Mouse (Mus musculus) MEL (cell line): ENCODE results near the gene Npcd. TPM values are rescaled to one million over a fixed set of nuclear protein-coding genes. Genes with fewer than 3 reads are reported as not detected.

Experiments used
- DNase-seq: peaks from one replicate; pipeline ENCODE4 v3.0.0; 2011; ENCODE audit warnings: low read depth, low spot score
- H3K27ac ChIP-seq: 2 replicates; pipeline ENCODE4 v1.5.1; 2012; ENCODE audit warnings: low read depth, mild to moderate bottlenecking, control low read depth, low read length, moderate library complexity; ENCODE audit not compliant: control insufficient read depth
- H3K27me3 ChIP-seq, 2 experiments: fragments of 150-350 bp in 1 of 2; sonication (generic) in 1 of 2; 2 replicates each; pipeline ENCODE4 v1.6.1; 2012; ENCODE audit warnings: low read length in 2 of 2, mild to moderate bottlenecking in 2 of 2, improper control_type of control experiment in 1 of 2, moderate library complexity in 1 of 2; ENCODE audit not compliant: insufficient read depth in 2 of 2, control insufficient read depth in 1 of 2
- H3K36me3 ChIP-seq, 2 experiments: 2 replicates each; pipeline ENCODE4 v1.6.1; 2012 to 2014; ENCODE audit warnings: low read length in 2 of 2, improper control_type of control experiment in 1 of 2, inconsistent platforms in 1 of 2, mild to moderate bottlenecking in 1 of 2; ENCODE audit not compliant: insufficient read depth in 2 of 2, control insufficient read depth in 1 of 2
- H3K4me1 ChIP-seq, 2 experiments: fragments of 150-350 bp in 1 of 2; sonication (generic) in 1 of 2; 2 replicates each; pipeline ENCODE4 v1.6.1; 2012; ENCODE audit warnings: low read length in 2 of 2, improper control_type of control experiment in 1 of 2, mild to moderate bottlenecking in 1 of 2; ENCODE audit not compliant: insufficient read depth in 2 of 2, control insufficient read depth in 1 of 2
- H3K4me3 ChIP-seq, 2 experiments: fragments of 150-350 bp in 1 of 2; sonication (generic) in 1 of 2; 2 replicates each; pipeline ENCODE4 v1.5.1; 2012; ENCODE audit warnings: low read depth in 2 of 2, low read length in 2 of 2, mild to moderate bottlenecking in 2 of 2, moderate library complexity in 2 of 2, control low read depth in 1 of 2, improper control_type of control experiment in 1 of 2; ENCODE audit not compliant: control insufficient read depth in 1 of 2, insufficient read depth in 1 of 2
- H3K79me2 ChIP-seq: 2 replicates; pipeline ENCODE4 v1.6.1; 2012; ENCODE audit warnings: mild to moderate bottlenecking, low read length, moderate library complexity; ENCODE audit not compliant: control insufficient read depth, poor library complexity, insufficient read depth
- H3K9ac ChIP-seq: 2 replicates; pipeline ENCODE4 v1.6.1; 2012; ENCODE audit warnings: low read depth, mild to moderate bottlenecking, control low read depth, low read length, moderate library complexity; ENCODE audit not compliant: control insufficient read depth, poor library complexity, severe bottlenecking
- H3K9me3 ChIP-seq: fragments of 150-350 bp; sonication (generic); replicated peaks from 2 replicates; pipeline ENCODE4 v1.6.1; 2012; ENCODE audit warnings: mild to moderate bottlenecking, low read length, improper control_type of control experiment, moderate library complexity; ENCODE audit not compliant: insufficient read depth
- BHLHE40 ChIP-seq: IDR thresholded peaks from 2 replicates; pipeline ENCODE4 v1.6.1; 2012; ENCODE audit warnings: low read depth, mild to moderate bottlenecking, inconsistent platforms, low read length, improper control_type of control experiment, borderline replicate concordance
- CTCF ChIP-seq, 3 experiments: IDR thresholded peaks in 2 of 3; conservative IDR thresholded peaks in 1 of 3; 2 replicates each; pipeline ENCODE4 v1.5.1; 2011 to 2012; ENCODE audit warnings: low read length in 3 of 3, low read depth in 2 of 3, mild to moderate bottlenecking in 2 of 3, improper control_type of control experiment in 1 of 3, inconsistent platforms in 1 of 3, mixed read lengths in 1 of 3, moderate library complexity in 1 of 3; ENCODE audit not compliant: control insufficient read depth in 1 of 3, insufficient read depth in 1 of 3, poor library complexity in 1 of 3, severe bottlenecking in 1 of 3
- E2F4 ChIP-seq: IDR thresholded peaks from 2 replicates; pipeline ENCODE4 v1.6.1; 2011; ENCODE audit warnings: low read depth, low read length, improper control_type of control experiment, borderline replicate concordance
- ETS1 ChIP-seq: IDR thresholded peaks from 2 replicates; pipeline ENCODE4 v1.6.1; 2012; ENCODE audit warnings: low read depth, mild to moderate bottlenecking, inconsistent platforms, low read length, improper control_type of control experiment, moderate library complexity
- GABPA ChIP-seq: IDR thresholded peaks from 2 replicates; pipeline ENCODE4 v1.6.1; 2012; ENCODE audit warnings: low read depth, mild to moderate bottlenecking, inconsistent platforms, low read length, improper control_type of control experiment, moderate library complexity
- GATA1 ChIP-seq: IDR thresholded peaks from 2 replicates; pipeline ENCODE4 v1.6.1; 2011; ENCODE audit warnings: low read depth, low read length, improper control_type of control experiment
- HCFC1 ChIP-seq: IDR thresholded peaks from 2 replicates; pipeline ENCODE4 v1.6.1; 2012; ENCODE audit warnings: low read depth, mild to moderate bottlenecking, inconsistent platforms, low read length, improper control_type of control experiment, moderate library complexity
- MAFK ChIP-seq: IDR thresholded peaks from 2 replicates; pipeline ENCODE4 v1.6.1; 2011; ENCODE audit warnings: low read depth, mild to moderate bottlenecking, low read length, improper control_type of control experiment, borderline replicate concordance
- MYC ChIP-seq: IDR thresholded peaks from 2 replicates; pipeline ENCODE4 v1.6.1; 2011; ENCODE audit warnings: low read depth, mild to moderate bottlenecking, low read length, improper control_type of control experiment, moderate library complexity
- POLR2AphosphoS2 ChIP-seq: IDR thresholded peaks from 2 replicates; pipeline ENCODE4 v1.6.1; 2011; ENCODE audit warnings: low read length, improper control_type of control experiment
- RCOR1 ChIP-seq: IDR thresholded peaks from 2 replicates; pipeline ENCODE4 v1.6.1; 2012; ENCODE audit warnings: low read depth, mild to moderate bottlenecking, inconsistent platforms, low read length, improper control_type of control experiment
- SMC3 ChIP-seq: IDR thresholded peaks from 2 replicates; pipeline ENCODE4 v1.6.1; 2011; ENCODE audit warnings: low read depth, low read length, improper control_type of control experiment
- TAL1 ChIP-seq: IDR thresholded peaks from 2 replicates; pipeline ENCODE4 v1.6.1; 2012; ENCODE audit warnings: mild to moderate bottlenecking, inconsistent platforms, low read length, moderate library complexity, mixed read lengths
- TBP ChIP-seq: IDR thresholded peaks from 2 replicates; pipeline ENCODE4 v1.8.0; 2011; ENCODE audit warnings: low read depth, low read length, improper control_type of control experiment
- UBTF ChIP-seq: IDR thresholded peaks from 2 replicates; pipeline ENCODE4 v1.6.1; 2012; ENCODE audit warnings: low read depth, mild to moderate bottlenecking, inconsistent platforms, low read length, improper control_type of control experiment, moderate library complexity, borderline replicate concordance; ENCODE audit not compliant: insufficient read depth
- USF2 ChIP-seq, 2 experiments: IDR thresholded peaks; 2 replicates each; pipeline ENCODE4 v1.6.1; 2011 to 2012; ENCODE audit warnings: improper control_type of control experiment in 2 of 2, low read length in 2 of 2, borderline replicate concordance in 1 of 2, inconsistent platforms in 1 of 2, low read depth in 1 of 2, mild to moderate bottlenecking in 1 of 2; ENCODE audit not compliant: insufficient read depth in 1 of 2
- ZC3H11A ChIP-seq: IDR thresholded peaks from 2 replicates; pipeline ENCODE4 v1.6.1; 2012; ENCODE audit warnings: low read depth, mild to moderate bottlenecking, inconsistent platforms, low read length, improper control_type of control experiment
- polyA plus RNA-seq, 2 experiments: library from polyadenylated mRNA; stranded (reverse) in 1 of 2; unstranded in 1 of 2; fragments of >175 nt in 1 of 2; fragments of >200 nt in 1 of 2; gene quantifications; 2 replicates each; pipeline versions ENCODE4 v1.2.1 to v1.2.4; 2012; ENCODE audit warnings: low replicate concordance in 2 of 2, low read depth in 1 of 2; ENCODE audit not compliant: insufficient read length in 2 of 2, insufficient read depth in 1 of 2, missing spikeins in 1 of 2
- total RNA-seq: library from RNA; depleted of rRNA; stranded (reverse); fragments of 300-350 nt; gene quantifications from 2 replicates; pipeline ENCODE4 v1.2.3, GENCODE M21; 2012

Npcd gene
- total and polyA plus RNA-seq, 3 experiments: not detected

DNA sequence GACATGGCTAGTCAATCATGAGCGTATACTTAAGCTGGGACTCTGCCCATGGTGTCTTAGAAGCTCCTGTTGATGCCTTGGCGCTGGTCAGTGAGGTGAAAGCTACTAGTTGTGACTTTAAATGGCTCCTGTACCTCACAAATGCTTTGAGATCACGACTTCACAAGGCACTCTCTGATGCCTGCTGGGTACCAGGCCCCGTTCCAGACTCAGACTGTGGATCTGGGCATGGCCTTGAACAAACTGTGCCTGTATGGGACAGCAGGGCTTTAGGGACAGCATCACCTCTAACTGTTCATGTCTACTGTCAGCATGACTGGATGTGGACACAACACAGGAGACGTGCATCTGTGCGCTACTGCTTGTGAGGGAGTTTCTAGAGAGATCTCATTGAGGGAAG, 43.1 kb downstream of the Npcd start:
- no peak overlapping the region for H3K9ac ChIP-seq
- no peak overlapping the region for H3K27ac ChIP-seq
- no peaks in the 10 kb centered on the region for H3K4me1 ChIP-seq
- no peak overlapping the region for H3K4me3 ChIP-seq
- peaks cover 0 to 13% of the 10 kb centered on the region in 2 experiments; a peak in 3 of 4 replicates for H3K27me3 ChIP-seq
- H3K79me2 ChIP-seq: no peaks in the 10 kb centered on the region
- no peaks in the 10 kb centered on the region for H3K9me3 ChIP-seq
- no peak for TF ChIP-seq MYC
- TF ChIP-seq USF2 (IDR thresholded peaks at IDR 0.05; ENCODE audit: borderline replicate concordance in 1 of 2, insufficient read depth in 1 of 2, low read depth in 1 of 2, low read length in 2 of 2): no peak
- no peaks in the 10 kb centered on the region for H3K36me3 ChIP-seq
- DNase-seq: no peak

DNA sequence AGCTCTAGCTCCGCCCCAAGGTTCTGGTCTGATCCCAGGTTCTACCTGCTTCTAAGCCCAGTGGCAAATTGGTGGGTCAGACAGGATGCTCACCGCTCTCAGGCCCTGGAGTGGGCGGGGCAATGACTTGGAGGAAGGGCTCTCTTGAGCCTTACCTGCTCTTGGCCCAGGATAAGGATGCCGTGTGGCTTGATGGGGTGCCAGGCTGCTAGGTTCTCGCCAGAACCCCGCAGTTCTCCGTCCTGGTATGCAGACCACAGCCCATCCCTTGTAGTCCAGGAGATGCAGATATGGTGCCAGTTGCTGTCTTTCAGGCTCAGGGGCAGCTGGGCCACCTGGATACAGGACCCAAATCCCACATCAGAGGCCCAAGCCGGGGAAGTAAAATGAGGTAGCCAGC, 43.9 kb downstream of the Npcd start:
- no peaks in the 10 kb centered on the region for H3K79me2 ChIP-seq
- peaks cover 0 to 15% of the 10 kb centered on the region in 2 experiments; a peak in 3 of 4 replicates for H3K27me3 ChIP-seq
- no peaks in the 10 kb centered on the region for H3K36me3 ChIP-seq
- no peaks in the 10 kb centered on the region for H3K9me3 ChIP-seq
- no peak overlapping the region for H3K4me3 ChIP-seq
- H3K9ac ChIP-seq: no peak overlapping the region
- H3K4me1 ChIP-seq: no peaks in the 10 kb centered on the region
- TF ChIP-seq POLR2AphosphoS2: no peak
- TF ChIP-seq, all 39 proteins: peak for 0
- no peak for DNase-seq
- H3K27ac ChIP-seq: no peak overlapping the region

DNA sequence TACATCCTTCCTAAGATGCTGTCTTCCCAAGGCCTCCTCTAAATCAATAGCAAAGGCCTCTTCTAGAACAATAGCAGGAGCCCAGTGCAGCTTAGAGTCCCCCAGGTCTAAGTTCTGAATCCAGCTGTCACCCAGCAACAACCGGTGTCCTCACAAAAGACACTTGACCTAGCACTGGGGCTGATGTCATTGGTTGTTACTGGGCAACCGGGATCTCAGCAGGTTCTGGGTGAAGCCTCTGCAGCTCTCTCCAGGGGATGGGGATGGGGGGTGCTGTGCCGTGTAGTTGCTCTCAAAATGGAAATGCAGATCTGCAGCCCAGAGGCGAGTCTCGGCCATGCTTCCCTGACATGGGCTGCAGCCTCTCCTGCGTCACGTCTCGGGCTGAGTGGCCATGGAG, 46.2 kb downstream of the Npcd start:
- Histone ChIP-seq H3K4me3 (no peak overlapping the region), H3K79me2 (no peaks in the 10 kb centered on the region), H3K4me1 (no peaks in the 10 kb centered on the region), H3K36me3 (no peaks in the 10 kb centered on the region), H3K27me3 (peaks cover 0 to 17% of the 10 kb centered on the region in 2 experiments; a peak in 3 of 4 replicates), H3K9ac (no peak overlapping the region), H3K27ac (no peak overlapping the region), H3K9me3 (no peaks in the 10 kb centered on the region)
- no peak for DNase-seq
- no peak for TF ChIP-seq ETS1
- no peak for TF ChIP-seq TBP
- TF ChIP-seq GABPA: no peak
- TF ChIP-seq BHLHE40: no peak

DNA sequence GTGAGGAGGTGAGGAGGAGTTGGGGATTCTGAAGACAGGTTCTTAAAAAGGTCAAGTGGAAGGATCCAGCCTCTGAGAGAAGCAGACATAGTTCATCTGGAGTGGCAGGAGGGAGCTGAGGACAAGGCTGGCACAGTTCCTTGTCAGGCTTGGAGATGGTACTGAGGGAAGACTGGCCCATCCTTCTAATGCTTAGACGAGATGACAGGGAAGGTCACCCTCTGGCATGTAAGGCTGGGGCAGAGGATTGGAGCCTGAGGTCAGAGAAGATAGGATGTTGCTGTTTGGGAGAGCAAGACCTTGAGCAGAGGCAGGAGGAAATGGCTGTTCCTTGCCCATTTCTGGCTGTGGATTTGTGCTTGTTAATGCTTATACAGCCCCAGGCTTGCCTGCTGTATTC, 49.0 kb downstream of the Npcd start:
- Histone ChIP-seq H3K9ac (no peak overlapping the region), H3K36me3 (no peaks in the 10 kb centered on the region), H3K79me2 (no peaks in the 10 kb centered on the region), H3K4me1 (no peaks in the 10 kb centered on the region), H3K27me3 (peaks cover 0 to 17% of the 10 kb centered on the region in 2 experiments; a peak in 3 of 4 replicates), H3K9me3 (no peaks in the 10 kb centered on the region), H3K4me3 (no peak overlapping the region), H3K27ac (no peak overlapping the region)
- no peak for TF ChIP-seq ZC3H11A
- TF ChIP-seq GATA1: no peak
- TF ChIP-seq CTCF (IDR thresholded peaks at IDR 0.05 in 2 of 3, conservative IDR thresholded peaks at IDR 0.05 in 1 of 3; ENCODE audit: control insufficient read depth in 1 of 3, insufficient read depth in 1 of 3, low read depth in 2 of 3, low read length in 3 of 3, poor library complexity in 1 of 3, severe bottlenecking in 1 of 3): no peak
- no peak for TF ChIP-seq POLR2AphosphoS2
- TF ChIP-seq UBTF: no peak
- TF ChIP-seq MAFK: no peak
- no peak for TF ChIP-seq HCFC1
- no peak for TF ChIP-seq SMC3
- TF ChIP-seq RCOR1: no peak
- no peak for TF ChIP-seq BHLHE40
- no peak for TF ChIP-seq E2F4
- no peak for TF ChIP-seq TAL1
- DNase-seq: no peak
